In the genomic region with DNA sequence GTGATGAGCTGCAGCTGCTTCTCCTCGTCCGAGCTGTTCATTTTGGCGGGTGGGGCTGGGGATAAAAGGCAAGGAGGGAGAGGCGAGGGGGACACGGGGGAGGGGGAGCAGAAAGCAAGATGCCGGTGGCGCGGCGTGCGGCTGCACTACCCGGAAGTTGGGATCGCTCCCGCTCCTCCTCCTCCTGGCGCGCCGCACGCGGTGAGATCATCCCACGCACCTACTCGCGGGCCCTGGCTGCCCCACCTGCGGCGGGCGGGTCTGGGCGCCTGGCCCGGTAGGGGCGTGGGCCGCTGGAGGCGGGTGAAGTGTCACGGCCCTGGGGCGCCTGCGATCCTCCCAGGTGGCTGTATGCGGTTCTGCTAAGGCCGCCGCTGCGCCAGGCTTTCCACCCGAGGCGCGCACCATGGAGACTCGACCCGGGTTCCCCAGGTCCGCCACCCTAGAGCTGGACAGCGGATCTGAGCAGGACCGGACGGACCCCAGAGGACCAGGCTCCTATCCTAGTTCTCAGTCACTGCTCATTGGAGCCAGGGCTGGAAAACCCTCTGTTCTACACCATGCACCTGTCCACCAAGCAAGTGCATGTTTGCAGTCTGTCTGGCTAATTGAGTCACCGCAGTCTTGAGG, we compare ENCODE assay signal across 8 mouse cellular contexts. TPM values are rescaled to one million over a fixed set of nuclear protein-coding genes. Genes with fewer than 3 reads are reported as not detected.
A peak's percentile ranks its signal among the peaks of the same experiment; 100 is the strongest.
DNase-seq lines count a peak whose midpoint lies in the region; ATAC-seq and TF ChIP-seq lines count a peak whose summit lies in the region.

A gene (minus strand): TSS at position 629 of the 630 bp plus-strand sequence.

- intact Hi-C loops in heart, postnatal 14 days (cut with DNase I) = loop anchor here (10.0 kb wide), 1 partner anchor 161 kb away; no protein-coding TSS in a partner anchor

- WGBS in embryonic facial prominence, embryonic 14.5 days = 2% methylated on average over 15 of the region's 46 CpGs

- no peaks in the 10 kb centered on the region for H3K4me1 ChIP-seq in embryonic facial prominence, embryonic 14.5 days (ENCODE audit: control insufficient read depth, insufficient read depth, low read length)

- H3K27me3 ChIP-seq in embryonic facial prominence, embryonic 14.5 days (replicated peaks; ENCODE audit: control insufficient read depth, insufficient read depth, low read length) = peaks cover 51% of the 10 kb centered on the region

- no peaks in the 10 kb centered on the region for H3K36me3 ChIP-seq in embryonic facial prominence, embryonic 14.5 days (ENCODE audit: control insufficient read depth, insufficient read depth, low read length)

- no peaks in the 10 kb centered on the region for H3K9me3 ChIP-seq in embryonic facial prominence, embryonic 14.5 days (ENCODE audit: control insufficient read depth, low read length)

- H3K27ac ChIP-seq in embryonic facial prominence, embryonic 14.5 days (replicated peaks; ENCODE audit: low read depth, low read length) = no peak within 1 kb of the TSS
- H3K27ac ChIP-seq in layer of hippocampus, adult 2 months = peak within 1 kb of the TSS; percentile 94

- ATAC-seq in embryonic facial prominence, embryonic 14.5 days (ENCODE audit: low read depth) = peak; percentile 84

- H3K4me2 ChIP-seq in embryonic facial prominence, embryonic 14.5 days (ENCODE audit: low read depth, low read length) = peak within 1 kb of the TSS; percentile 96

- H3K9ac ChIP-seq in embryonic facial prominence, embryonic 14.5 days (ENCODE audit: low read depth, low read length) = peak within 1 kb of the TSS; percentile 61

- peak; percentile 10 for DNase-seq in CD4-positive helper T cell, adult 2 months (ENCODE audit: low read depth, low spot score)
- DNase-seq in adrenal gland, postnatal 14 days = peak; percentile 75
- DNase-seq in embryonic facial prominence, embryonic 14.5 days (ENCODE audit: low spot score) = peak; percentile 56
- peak; percentile 43 to 47 for DNase-seq in heart, postnatal 14 days
- DNase-seq in layer of hippocampus, adult 2 months (ENCODE audit: low spot score in 2 of 2) = peak; percentile 51 to 60
- DNase-seq in lung, adult 18-20 months = peak; percentile 77 to 84
- peak; percentile 70 for DNase-seq in ovary, postnatal 36 days (ENCODE audit: low spot score)
- DNase-seq in c-Kit-positive CD71-positive TER-119-positive erythroid progenitor cells, embryonic 14.5 days (ENCODE audit: low spot score) = no peak

- TF ChIP-seq CTCF in layer of hippocampus, adult 2 months (conservative IDR thresholded peaks at IDR 0.05) = no peak

- H3K4me3 ChIP-seq in embryonic facial prominence, embryonic 14.5 days (ENCODE audit: low read depth, low read length) = peak within 1 kb of the TSS; percentile 60
- H3K4me3 ChIP-seq in layer of hippocampus, adult 2 months = peak within 1 kb of the TSS; percentile 74

RNA-seq across cellular contexts. Expression of the gene that starts here (rescaled TPM):
- 10.9 and 11.7 TPM in 2 replicates for total RNA-seq in adrenal gland, postnatal 14 days (2021)
- polyA plus RNA-seq in embryonic facial prominence, embryonic 14.5 days (2014; fragmentation: Nextera tagmentation; extraction: Ambion mirVana) = 6.9 and 7.0 TPM in 2 replicates
- total RNA-seq in heart, postnatal 14 days (2021) = 1 to 10 TPM; 2.2 to 2.4 TPM
- 10 to 100 TPM; 21.7 to 22.9 TPM for total RNA-seq in layer of hippocampus, adult 2 months (2021)
